Mouse (Mus musculus) gastrocnemius, adult 8-10 months (tissue): ENCODE data around the gene Ednra. TPM values are rescaled to one million over a fixed set of nuclear protein-coding genes. Genes with fewer than 3 reads are reported as not detected.
"Not testable (repeated sequence)": the region's sequence is repeated elsewhere in the genome, so short reads cannot be mapped to it uniquely, and the experiment has no call there.

ENCODE experiments used
- DNase-seq, 2 experiments: peaks; one replicate each; pipeline ENCODE4 v3.0.0; 2022; ENCODE audit warnings: low spot score in 2 of 2
- total RNA-seq, 4 experiments: library from RNA; stranded (reverse); gene quantifications; 2 replicates each; pipeline ENCODE4 v1.2.4; 2022

The Ednra gene
- total RNA-seq, 4 experiments from 2014 or later, result 0.77 to 1.8 (median 1.4) TPM

DNA sequence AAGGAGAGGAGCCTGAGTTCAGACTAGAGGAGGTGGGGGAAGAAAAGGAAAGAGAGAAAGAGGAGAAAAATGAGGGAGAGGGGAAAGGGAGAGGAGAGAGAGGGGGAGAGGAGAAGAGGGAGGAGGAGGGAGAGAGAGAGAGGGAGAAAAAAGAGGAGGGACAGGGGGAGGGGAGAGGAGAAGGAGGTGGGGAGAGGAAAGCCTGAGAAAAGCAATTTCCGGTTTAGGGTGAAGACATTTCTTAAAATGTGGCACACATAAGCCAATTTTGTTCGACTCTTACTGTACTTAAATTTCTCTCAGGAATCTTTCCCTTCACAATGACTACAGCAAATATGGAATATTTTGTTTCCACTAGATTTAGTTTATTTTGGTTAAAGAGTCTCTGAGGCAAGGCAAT is 5.3 kb downstream of the Ednra start:
- DNase-seq, result no peak

DNA sequence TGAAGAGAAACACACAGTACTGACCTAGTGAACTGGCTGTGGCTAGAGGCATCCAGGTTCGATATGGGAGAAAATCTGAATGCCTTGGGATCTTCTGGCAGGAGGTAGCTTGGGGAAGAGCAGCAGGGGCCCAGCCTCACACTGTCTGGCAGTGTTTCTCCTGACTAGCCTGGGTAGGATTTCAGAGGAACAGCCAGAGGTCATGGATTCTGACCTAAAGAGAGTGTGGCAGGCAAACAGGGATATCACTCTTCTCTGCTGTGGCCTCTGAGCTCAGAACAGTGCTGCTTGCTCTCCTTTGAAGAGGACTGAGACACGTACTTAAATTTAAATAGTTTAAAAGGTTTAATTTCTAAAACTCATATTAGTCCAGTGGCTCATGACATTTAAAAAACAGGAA is 7.2 kb downstream of the Ednra start:
- no peak for DNase-seq

DNA sequence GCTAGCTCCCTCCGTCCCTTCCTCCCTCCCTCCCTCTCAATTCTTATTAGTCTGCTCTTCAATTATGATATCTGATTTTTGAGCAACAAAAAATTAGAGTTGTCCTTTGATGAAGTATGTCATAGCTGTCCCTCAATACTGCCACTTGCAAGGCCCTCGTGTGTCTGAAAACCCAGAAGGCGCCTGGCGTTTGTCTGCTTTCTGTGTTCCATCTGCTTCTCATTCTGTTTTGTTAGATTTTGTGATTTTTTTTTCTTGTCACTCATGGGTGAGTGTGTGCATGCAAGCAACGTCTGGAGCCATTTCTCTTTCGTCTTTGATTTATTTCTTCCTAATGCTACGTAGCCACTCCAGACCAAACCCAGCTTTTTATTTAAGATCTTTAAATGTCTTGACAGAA is 9.8 kb downstream of the Ednra start:
- no peak for DNase-seq

DNA sequence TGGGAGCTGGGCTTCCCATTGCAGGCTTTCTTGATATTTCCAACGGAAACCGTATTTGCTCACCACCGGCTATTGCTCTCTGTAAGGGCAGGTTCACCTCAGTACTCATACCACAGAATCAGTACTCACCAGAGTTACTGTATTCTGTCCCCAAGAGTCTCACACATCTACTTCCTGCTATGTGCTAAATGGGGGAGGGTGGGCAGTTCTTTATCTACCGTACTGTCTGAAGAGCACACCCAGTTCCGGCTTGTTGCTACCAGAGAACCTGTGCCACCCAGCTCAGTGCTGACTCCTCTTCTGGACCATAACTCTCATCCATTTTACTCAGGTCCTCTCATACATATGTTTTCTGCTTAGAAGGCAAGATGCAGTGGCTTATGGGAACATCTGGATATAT is 10.6 kb downstream of the Ednra start:
- no peak for DNase-seq

DNA sequence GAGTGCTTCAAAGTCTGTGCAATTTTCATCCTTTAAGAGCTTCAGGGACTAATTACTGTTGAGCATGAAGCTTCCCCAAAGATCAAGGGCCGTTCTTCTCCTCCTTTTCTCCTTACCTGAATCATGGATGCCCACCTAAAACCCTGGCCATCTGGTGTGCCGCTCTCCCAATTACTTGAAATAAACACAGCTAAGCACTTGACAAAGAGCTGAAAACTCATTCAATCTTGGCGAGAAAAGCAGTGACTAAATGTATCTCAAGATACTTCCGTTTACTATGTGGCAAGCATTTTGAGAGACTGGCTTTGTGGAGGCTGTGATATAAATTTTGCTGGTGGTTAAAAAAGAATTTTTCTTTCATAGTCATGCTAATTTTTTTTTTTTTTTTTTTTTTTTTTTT is 19.5 kb downstream of the Ednra start:
- no peak for DNase-seq

DNA sequence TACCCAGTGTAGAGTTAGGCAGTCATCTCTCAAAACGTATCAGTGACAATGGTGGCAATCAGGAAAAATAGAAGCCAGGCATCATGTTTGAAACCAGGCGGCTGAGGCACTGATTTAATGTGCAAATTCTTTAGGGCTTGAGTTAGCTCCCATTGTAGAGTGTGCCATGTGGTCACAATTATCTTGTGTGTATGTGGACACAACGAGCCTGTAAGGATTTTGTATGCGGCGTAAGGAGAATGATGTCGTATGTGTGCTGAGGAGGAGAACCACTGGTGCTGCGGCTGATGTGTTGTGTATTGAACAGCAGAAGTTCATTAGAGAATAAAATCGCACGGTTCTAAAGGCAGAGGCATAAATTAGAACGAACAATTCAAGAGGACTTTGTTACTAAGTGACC is 26.2 kb downstream of the Ednra start:
- DNase-seq, result no peak

DNA sequence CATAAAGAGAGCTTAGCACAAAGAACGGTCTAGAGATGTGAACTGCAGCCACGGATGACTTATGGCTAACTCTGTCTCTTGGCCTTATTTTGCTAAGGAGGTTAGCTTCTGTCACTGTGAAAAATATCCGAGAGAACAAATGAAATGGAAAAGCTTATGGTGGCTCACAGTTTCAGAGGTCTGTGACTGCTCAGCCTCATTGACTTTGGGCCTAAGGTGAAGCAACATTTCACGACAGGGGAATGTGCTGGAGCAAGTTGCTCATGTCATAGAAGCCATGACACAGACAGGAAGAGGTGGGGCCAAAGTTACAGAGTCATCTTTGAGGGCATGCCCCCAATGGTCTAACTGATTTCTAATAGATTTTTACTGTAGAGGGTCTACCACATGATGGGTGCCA is 28.1 kb downstream of the Ednra start:
- DNase-seq, result no peak

DNA sequence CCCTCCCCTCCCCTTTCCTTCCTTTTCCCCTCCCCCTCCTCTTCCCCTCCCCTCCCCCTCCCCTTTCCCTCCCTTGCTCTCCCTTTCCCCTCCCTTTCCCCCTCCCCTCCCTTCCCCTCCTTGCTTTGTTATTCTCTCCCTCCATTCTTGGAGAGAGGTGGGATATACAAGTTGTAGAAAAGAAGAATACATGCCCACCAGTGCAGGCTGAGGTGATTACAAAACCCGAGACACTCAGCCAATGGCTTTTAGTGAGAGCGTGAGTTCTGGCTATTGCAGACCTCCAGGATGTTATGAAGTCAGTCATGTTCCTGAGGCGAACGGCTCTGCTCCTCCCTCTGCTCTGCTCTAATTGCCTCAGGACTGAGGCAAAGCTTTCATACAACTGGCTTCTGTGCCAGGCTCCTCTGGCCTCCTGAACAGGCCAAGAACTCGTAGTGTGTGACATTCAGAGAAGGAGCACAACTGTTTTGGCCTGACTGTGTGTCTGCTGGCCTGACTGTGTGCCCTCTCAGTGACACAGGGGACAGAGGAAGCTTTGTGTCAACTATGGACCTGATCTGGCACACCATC is 28.7 kb downstream of the Ednra start:
- DNase-seq, result no peak

DNA sequence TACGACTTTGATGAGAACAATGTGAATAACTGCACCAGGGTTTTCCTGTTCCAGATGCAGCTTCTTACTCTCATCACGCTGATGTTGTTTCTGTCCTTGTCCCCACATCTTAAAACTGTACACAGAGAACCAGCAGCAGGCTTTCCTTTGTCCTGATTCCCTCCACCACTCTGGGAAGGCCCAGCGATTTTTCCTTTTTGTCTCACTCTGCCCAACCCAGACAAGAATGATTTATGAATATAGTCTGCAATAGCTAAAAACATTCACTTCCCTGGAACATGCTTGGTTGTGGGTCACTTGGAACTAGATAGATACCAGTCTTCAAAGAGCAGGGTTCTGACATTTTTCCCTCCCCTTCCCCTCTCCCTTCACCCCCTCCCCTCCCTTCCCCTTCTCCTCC is 29.2 kb downstream of the Ednra start:
- no peak for DNase-seq

DNA sequence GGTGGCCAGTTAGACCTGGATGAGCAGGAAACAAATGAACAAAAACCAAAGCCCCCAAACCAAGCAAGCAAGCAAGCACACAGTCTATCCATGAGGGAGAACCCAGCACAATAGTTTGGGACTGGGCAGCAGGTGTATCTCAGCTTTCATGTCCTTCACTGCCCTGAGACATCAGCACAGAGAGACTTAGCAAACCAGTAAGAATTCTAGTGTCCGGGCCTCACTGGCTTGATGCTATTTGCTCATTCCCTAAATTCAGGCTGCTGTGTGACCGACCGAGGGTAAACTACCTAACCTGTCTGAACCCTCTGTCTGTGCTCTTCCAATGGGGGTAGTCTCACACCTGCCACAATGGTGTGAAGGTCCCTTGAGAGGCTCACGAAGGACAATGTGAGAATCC is 29.7 kb downstream of the Ednra start:
- no peak for DNase-seq

DNA sequence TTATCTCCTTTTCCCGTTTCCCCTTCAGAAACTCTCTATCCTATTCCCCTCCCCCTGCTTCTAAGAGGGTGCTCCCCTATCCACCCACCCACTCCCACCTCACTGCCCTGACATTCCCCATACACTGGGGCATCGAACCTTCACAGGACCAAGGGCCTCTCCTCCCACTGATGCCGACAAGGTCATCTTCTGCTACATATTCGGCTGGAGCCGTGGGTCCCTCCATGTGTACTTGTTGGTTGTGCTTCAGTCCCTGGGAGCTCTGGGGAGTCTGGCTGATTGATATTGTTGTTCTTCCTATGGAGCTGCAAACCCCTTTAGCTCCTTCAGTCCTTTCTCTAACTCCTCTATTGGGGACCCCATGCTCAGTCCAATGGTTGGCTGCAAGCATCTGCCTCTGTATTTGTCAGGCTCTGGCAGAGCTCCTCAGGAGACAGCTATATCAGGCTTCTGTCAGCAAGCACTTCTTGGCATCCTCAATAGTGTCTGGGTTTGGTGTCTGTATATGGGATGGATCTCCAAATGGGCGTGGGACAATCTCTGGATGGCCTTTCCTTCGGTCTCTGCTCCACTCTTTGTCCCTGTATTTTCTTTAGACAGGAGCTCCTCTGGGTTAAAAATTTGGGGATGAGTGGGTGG is 34.7 kb downstream of the Ednra start:
- not testable (repeated sequence) for DNase-seq

DNA sequence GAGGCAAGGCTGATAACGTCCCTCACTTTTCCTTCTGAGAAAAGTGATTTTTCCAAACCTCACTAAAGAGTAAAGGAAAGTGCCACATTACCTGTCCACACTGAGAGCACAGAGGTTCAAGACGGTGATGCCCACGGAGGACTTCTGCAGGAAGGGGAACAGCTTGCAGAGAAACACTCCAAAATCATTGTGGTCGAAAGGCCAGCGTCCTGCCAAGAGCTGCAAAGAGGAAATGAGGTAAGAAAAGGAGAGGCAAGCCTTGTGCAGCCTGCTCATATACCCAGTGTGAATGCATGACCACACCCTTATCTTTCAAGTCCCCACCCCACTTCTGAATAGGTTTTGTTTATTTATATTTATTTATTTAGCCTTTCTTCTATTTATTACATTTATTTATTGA is 35.3 kb downstream of the Ednra start:
- DNase-seq, result no peak

DNA sequence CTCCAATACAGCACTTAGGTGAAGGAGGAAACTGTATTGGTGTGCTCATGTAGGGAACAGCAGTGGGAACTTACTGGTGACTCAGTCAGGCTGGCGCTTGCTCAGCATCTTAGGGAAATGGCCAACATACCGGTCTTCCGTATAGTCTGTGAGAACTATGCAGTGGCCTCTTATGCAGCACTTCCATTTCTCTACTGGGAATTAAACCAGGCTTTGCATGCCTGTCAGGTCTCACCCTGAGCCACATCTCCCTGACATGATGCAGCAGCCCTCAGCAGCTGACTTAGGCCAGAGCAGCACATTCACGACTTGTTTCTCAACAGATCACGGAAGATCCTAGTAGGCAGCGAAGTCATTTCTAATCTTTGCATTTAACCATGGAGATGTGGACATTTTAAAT is 39.9 kb downstream of the Ednra start:
- no peak for DNase-seq

DNA sequence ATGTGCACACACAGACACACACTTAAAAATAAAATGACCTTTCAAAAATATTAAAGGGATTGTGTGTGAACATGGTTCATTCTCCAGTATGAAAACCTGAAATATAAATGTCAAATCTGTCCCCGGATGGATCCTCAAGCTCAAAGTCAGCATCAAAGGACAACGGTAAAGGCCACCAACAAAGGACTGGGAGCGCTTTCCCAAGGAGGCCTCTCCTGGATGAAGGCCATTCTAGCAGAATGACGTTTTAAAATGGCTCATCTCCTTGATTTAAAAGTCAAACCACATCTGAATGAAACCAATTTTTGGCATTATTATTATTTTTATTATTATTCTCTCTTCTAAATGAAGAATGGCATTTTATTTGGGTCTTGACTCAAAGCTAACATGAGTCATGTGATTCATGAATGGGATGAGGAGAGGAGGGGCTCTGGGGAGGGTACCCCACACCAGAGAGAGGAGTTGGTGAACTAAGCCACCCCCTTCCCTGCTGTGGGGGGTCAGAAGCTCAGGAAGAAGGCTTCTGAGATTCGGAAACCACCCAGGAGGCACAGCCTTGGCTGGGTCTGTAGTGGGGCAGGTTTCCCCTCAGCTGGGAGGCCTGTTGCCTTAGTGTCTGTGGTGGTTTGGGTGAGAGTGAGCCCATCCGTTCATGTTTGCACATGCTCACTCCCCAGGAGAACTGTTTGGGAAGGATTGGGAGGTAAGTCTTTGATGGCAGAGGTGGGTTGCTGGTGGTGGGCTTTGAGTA is 40.7 kb downstream of the Ednra start:
- DNase-seq, result no peak

DNA sequence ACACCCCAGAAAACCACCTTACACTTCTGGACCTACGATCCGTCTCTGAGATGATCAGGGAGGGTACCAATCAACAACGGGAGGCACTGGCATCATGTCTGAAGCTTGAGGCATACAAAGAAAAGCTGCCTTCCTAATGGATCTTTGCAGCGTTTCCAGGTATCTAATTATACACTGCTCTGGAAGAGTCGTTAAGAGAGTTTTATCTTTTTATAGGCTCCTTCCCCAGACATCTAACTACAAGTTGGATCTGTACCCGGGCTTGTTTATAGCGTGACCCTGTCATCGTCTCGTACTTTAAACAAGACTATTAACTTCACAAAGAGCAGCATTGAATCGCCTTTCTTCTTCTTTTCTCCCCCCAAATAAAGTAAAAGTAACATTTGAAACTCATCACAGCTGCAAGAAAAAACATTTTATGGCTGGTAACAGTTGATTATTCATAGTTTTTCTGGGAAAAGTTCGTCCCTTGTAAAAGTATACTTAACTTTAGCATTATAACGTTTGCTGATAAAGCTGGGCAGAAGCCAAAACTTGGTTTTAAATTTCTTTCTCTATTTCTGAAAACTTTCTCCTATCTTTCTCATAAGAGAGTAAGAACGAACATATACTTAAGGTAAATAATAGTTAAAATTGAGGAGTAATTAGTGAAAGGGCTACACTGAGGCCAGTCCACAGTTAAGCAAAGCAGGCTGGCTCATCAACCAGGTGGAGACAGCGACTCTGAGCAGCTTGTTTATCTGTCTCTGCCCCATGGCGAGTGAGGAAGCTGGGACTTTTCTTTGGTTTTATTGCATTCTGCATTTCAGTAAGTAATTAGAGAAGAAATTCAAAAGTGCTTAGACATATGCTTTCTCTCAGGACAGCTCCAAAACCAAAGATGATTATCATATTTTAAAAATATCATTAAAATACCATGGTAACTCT is 42.0 kb downstream of the Ednra start:
- no peak for DNase-seq

DNA sequence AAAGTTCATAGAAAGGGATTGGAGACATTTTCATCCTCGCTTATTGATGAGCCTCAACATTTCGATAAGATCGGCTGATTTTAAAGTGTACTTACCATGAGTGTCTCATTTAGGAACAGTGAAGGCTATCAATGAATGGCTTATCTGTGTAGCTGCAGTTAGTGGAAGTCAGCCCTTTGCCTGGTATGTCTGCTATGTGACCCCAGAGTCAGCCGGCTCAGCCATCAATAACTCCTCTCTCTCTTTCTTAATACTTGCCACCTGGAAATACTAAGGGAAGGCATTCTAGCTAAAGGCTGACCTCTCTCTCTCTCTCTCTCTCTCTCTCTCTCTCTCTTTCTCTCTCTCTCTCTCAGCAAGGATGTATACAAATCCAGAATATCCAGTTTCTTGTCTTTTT is 52.2 kb downstream of the Ednra start:
- DNase-seq, result no peak

DNA sequence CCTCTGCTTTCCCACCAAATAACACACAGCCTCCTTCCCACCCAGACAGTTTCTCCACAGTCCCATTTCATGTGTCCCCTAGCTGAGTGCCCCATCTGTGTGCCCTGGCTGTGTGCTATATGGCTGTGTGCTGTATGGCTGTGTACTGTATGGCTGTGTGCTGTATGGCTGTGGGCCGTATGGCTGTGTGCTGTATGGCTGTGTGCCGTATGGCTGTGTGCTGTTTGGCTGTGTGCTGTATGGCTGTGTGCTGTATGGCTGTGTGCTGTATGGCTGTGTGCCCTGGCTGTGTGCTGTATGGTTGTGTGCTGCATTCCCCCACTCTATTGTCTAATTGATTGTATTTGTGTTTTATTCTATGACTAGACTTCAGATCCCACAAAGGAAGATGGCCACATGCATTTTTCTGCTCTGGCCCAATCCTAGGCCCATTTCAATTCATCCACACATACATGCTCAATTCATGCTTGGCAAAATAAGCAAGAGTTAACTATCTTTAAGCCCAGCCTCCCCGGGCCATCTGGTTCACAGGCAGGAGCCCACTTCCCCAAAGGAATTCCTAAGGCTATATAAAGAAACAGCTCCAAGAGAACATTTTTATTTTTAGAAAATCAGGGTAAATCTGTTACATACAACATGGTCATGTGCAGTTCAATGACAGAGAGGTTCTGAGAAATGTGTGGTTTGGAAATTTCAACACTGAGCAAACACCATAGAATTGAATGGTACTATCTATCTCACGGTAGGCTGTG is 53.5 kb downstream of the Ednra start:
- no peak for DNase-seq

DNA sequence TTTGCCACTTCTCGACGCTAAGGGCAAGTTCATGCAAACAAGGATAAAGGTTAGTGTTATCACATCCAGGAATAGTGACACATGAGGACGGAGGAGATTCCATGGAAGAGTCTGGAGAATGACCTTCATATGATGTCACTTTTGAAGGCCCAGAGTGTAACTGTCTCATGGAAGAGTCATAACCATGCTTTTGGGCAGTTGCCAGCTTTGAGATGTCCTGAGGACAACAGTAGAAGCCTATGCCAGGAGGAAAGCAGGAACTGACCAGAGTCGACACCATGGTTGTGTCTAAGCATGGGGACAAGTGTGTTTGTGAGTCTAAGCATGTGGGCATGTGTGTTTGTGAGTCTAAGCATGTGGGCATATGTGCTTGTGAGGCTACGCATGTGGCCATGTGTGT is 56.3 kb downstream of the Ednra start:
- DNase-seq, result no peak

DNA sequence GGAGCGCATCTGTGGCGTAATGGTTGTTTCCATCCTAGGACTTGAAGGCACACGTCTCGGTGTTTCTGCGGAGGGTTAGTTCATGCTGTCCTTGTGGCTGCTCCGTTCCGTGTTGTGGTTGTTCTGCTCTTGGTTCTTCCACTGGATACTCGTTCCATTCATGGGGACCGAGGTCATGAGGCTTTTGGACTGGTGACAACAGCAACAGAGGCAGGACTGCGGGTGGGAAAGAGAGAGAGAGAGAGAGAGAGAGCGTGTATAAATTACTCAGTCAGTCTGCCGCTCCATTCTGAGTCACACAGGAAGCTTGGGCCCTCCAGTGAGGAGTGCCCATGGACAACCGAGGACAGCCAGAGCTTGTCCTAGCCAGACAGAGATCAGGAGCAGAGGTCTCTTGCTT is 59.4 kb downstream of the Ednra start:
- no peak for DNase-seq

DNA sequence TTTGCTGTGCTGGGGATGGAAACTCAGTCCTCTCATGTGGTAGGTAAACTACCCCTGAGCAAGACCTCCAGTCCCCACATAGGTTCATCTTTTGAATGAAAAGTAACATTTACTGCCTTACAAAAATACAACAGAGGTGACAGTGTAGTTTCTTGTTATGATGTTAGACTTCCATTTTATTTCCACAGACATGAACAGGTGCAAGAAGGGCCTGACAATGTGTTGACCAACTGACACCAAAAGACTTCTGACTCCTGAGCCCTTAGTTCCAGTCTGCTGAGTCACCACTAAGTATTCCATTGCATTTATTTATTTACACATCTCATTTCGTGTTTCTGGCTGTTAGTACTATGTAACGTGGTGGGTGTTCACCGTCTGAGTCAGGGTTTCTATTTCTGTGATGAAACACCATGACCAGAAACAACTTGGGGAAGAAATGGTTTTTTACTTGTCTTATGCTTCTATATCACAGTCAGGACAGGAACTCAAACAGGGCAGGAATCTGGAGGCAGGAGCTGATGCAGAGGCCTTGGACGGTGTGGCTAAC is 64.7 kb downstream of the Ednra start:
- DNase-seq, result no peak

DNA sequence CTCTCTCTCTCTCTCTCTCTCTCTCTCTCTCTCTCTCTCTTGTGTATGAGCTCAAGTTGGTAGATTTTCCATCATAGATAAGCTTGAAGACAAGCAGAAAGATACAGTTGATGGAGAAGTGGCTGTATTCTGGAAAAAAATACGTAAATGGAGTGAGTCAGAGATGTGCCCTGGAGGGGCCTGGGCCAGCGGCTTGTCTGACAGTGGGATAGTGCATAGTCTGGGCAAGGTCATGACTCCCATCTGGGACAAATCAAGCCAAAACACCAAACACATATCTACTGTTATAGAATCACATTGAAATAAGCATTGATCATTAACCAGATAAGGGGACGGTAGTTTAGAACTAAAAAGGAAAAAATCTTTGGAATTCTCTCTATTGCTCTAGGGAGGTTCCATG is 65.9 kb downstream of the Ednra start:
- no peak for DNase-seq
